Mouse (Mus musculus) T-cell, adult 66 days (primary cell): ENCODE results near the gene Rnf182. TPM values are rescaled to one million over a fixed set of nuclear protein-coding genes. Genes with fewer than 3 reads are reported as not detected.

ENCODE experiments used
- total RNA-seq, 2 experiments: library from RNA; stranded (reverse); gene quantifications; 3 replicates in 1 of 2; 4 replicates in 1 of 2; pipeline ENCODE4 v1.2.4; 2023

Gene Rnf182
- not detected for total RNA-seq

GRCm38 (mm10) chr13:43615577-43616254 lies at the start of gene Rnf182:
Gene Rnf182 (plus strand): TSS chr13:43615710.

Other genes with a start within 250 kb of the Rnf182 start
- gene Nol7, start 217.3 kb upstream of the Rnf182 start, total RNA-seq = 100 to 1,000 TPM; 145 to 160 TPM
- 100 to 1,000 TPM; 133 to 139 TPM for gene Ranbp9, start 134.4 kb upstream of the Rnf182 start, total RNA-seq
- 10 to 100 TPM; 20.6 to 22.3 TPM for gene Mcur1, start 55.5 kb upstream of the Rnf182 start, total RNA-seq
- 1 to 10 TPM; 1.4 to 3.8 TPM for gene Cd83, start 169.1 kb downstream of the Rnf182 start, total RNA-seq